Mouse (Mus musculus) testis, adult 2 months (tissue): Measurements from ENCODE around the gene Ank3. TPM values are rescaled to one million over a fixed set of nuclear protein-coding genes. Genes with fewer than 3 reads are reported as not detected.

Experiments used
- H3K27ac ChIP-seq: fragments of 200-500 bp; 2 replicates; pipeline ENCODE4 v1.5.1; 2012; ENCODE audit warnings: low read depth, low read length; ENCODE audit not compliant: control insufficient read depth, insufficient read depth
- H3K27me3 ChIP-seq: fragments of 200-500 bp; 2 replicates; pipeline ENCODE4 v1.6.1; 2012; ENCODE audit warnings: mild to moderate bottlenecking, low read length, moderate library complexity; ENCODE audit not compliant: control insufficient read depth, insufficient read depth
- H3K36me3 ChIP-seq: fragments of 200-500 bp; 2 replicates; pipeline ENCODE4 v1.6.1; 2012; ENCODE audit warnings: mild to moderate bottlenecking, low read length; ENCODE audit not compliant: control insufficient read depth, insufficient read depth
- H3K4me1 ChIP-seq: fragments of 200-500 bp; 2 replicates; pipeline ENCODE4 v1.6.1; 2012; ENCODE audit warnings: low read length; ENCODE audit not compliant: control insufficient read depth, insufficient read depth
- H3K4me3 ChIP-seq: fragments of 200-500 bp; 2 replicates; pipeline ENCODE4 v1.5.1; 2012; ENCODE audit warnings: low read depth, mild to moderate bottlenecking, low read length, moderate library complexity, mixed read lengths; ENCODE audit not compliant: control insufficient read depth
- CTCF ChIP-seq: fragments of 200-500 bp; IDR thresholded peaks from 2 replicates; pipeline ENCODE4 v1.5.1; 2012; ENCODE audit warnings: low read depth, mild to moderate bottlenecking, inconsistent platforms, low read length, moderate library complexity; ENCODE audit not compliant: control insufficient read depth, insufficient read depth, insufficient replicate concordance
- POLR2A ChIP-seq: fragments of 200-500 bp; IDR thresholded peaks from 2 replicates; pipeline ENCODE4 v1.6.1; 2012; ENCODE audit warnings: low read depth, mild to moderate bottlenecking, inconsistent platforms, low read length, moderate library complexity; ENCODE audit not compliant: control insufficient read depth
- polyA plus RNA-seq: library from polyadenylated mRNA; depleted of rRNA; stranded (reverse); fragments of >200 nt; gene quantifications from 2 replicates; pipeline ENCODE4 v1.2.3, GENCODE M21; 2012

Ank3 gene
- polyA plus RNA-seq, 1 experiment = 3.4 TPM

DNA sequence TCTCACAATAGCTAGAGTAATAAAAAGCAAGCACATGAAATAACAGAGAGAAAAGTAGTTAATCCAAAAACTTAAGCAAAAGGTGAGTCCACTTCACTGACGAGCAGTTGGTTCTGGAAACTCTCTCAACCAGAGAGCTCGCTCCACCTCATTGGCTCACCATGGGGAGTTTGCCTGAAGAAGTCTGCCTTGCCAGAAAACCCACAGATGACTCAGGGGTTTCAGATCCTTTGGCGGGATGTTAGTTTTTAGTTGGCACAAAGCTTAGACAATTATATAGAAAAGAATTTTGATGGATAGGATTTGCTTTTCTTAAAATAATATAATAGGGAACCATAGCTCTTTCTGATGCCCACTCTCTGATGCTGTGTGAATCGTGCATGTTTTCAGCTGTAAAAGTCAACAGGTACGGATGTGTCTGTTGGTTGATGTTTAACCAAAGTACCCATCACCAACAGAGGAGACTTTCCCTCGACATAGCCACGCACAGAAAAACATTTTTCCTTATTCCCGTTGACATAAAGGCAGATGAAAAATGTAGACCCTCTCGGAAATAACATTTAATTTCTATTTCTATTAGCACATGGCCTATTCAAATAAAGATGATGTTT, 556.2 kb downstream of the Ank3 start:
- peaks cover 7% of the 10 kb centered on the region for H3K4me1 ChIP-seq
- H3K36me3 ChIP-seq = no peaks in the 10 kb centered on the region
- no peak for TF ChIP-seq CTCF
- TF ChIP-seq POLR2A = no peak
- no peak overlapping the region for H3K27ac ChIP-seq
- H3K27me3 ChIP-seq = no peaks in the 10 kb centered on the region
- H3K4me3 ChIP-seq = no peak overlapping the region

DNA sequence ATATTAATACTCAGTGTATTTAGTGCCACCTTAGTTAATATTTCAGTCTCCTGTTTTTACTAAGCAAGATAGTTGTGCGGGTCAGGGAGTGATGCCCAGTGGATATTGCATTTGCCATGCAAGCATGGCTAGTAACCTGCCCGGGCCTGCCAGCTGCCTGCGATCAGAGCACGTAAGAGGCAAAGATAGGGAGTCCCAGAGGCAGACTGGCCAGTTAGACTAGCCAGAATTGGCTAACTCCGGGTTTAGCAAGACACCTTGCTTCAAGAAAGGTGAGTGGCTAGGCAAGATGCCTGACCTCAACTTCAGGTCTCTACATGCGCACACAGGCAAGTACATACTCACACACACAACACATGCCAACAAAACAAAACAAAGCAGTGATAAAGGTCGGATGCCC, 563.7 kb downstream of the Ank3 start:
- no peak overlapping the region for H3K27ac ChIP-seq
- no peaks in the 10 kb centered on the region for H3K36me3 ChIP-seq

DNA sequence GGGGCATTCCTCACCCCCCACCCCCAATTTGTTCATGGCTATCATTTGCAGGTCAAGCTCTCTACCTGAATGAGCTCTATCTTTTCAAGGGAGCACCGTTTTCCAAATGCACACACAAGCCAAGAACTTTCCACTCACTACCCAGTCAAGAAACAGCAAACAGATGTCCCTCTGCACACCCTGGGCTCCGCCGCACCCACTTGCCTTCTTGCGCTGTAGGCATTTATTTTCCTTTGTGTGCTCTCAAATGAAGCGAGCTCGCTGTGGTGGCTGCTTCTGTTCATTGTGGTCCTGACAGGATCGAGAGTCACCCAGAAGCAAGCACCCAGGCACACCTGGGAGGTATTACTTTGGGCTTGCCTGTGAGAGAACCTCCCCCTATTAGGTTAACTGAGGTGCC, 564.4 kb downstream of the Ank3 start:
- Histone ChIP-seq H3K4me3 (no peak overlapping the region), H3K27ac (no peak overlapping the region), H3K27me3 (no peaks in the 10 kb centered on the region), H3K4me1 (no peaks in the 10 kb centered on the region), H3K36me3 (no peaks in the 10 kb centered on the region)
- no peak for TF ChIP-seq POLR2A
- no peak for TF ChIP-seq CTCF

More for the DNA sequence above, 563.7 kb downstream of the Ank3 start:
- TF ChIP-seq CTCF = no peak
- TF ChIP-seq POLR2A = no peak
- Histone ChIP-seq H3K27me3 (no peaks in the 10 kb centered on the region), H3K4me1 (no peaks in the 10 kb centered on the region), H3K4me3 (no peak overlapping the region)

DNA sequence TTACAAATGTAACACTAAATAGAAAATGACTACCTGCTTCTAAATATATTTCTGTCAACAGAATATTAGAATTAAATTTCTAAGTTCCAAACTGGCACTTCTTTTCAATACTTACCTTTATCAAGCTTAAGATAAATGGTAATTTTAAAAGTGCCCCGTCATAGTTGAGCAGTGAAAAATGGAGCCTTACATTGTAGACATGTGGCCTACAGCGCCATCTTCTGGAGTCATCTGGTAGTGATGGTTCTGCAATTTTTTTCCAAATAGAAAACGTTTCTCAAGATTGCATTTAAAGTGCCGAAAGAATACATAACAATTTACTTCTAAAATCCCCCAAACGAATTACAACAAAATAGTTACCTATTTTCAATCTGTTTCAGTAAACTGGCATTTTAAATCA, 566.0 kb downstream of the Ank3 start:
- TF ChIP-seq CTCF (peak; percentile 21; the same call in 1 of the 2 replicates), POLR2A (no peak)
- Histone ChIP-seq H3K4me1 (no peaks in the 10 kb centered on the region), H3K36me3 (no peaks in the 10 kb centered on the region), H3K4me3 (no peak overlapping the region), H3K27ac (no peak overlapping the region), H3K27me3 (no peaks in the 10 kb centered on the region)

DNA sequence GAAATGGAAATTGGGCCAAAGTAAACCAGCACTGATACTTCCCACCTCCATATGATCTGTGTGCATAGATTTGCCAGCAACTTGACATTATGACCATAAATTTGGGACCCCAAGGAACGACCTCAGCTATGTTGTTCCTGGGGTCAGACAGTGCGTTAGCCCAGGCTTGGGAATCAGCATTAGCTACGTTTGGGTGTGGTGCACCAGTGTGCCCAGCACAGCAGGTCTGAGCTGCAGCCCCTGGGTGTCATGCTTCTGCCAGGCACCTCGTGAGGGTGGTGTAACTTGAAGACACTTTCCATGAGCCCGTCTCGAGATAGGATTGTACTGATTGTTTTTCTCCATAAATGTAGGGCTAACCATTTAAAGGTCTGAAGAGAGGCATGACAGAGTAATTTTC, 566.5 kb downstream of the Ank3 start:
- Histone ChIP-seq H3K36me3 (no peaks in the 10 kb centered on the region), H3K4me1 (no peaks in the 10 kb centered on the region), H3K4me3 (no peak overlapping the region), H3K27me3 (no peaks in the 10 kb centered on the region), H3K27ac (no peak overlapping the region)
- no peak for TF ChIP-seq POLR2A

DNA sequence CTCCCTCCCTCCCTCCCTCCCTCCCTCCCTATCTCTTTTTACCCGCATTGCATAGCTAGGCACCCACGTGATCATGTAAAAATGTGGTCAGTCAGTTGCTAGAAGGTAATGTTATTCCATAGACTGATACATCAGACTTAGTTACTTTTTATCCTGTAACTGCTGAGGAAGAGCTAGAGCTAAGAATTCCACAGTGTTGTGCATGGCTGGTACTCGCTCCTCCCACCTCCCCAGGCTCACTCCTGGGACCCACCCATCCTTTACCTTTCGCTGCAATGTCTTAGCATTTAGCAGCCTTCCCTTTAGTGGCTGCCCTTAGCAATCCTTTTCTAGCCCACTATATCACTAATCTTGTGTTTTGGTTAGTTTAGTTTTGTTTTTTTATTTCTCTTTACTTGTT, 569.4 kb downstream of the Ank3 start:
- Histone ChIP-seq H3K4me3 (no peak overlapping the region), H3K36me3 (no peaks in the 10 kb centered on the region), H3K27ac (no peak overlapping the region), H3K27me3 (no peaks in the 10 kb centered on the region), H3K4me1 (no peaks in the 10 kb centered on the region)
- TF ChIP-seq CTCF (no peak), POLR2A (no peak)

DNA sequence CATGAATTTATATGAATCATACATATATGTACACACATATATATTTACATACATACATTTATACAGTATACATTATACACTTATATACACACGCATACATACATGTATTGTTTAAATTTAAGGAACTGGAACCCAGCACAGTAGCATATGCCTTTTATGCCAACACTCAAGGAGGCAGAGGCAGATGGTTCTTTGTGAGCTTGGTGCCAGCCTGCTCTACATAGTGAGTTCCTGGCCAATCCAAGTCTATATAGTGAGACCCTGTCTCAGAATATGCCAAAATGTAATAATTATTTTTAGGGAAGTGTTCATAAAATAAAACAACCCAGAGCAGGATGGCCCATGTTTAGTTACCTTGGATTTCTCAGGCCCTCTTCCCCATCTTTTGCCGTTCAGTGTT, 581.1 kb downstream of the Ank3 start:
- Histone ChIP-seq H3K4me3 (no peak overlapping the region), H3K27me3 (no peaks in the 10 kb centered on the region), H3K27ac (no peak overlapping the region), H3K36me3 (no peaks in the 10 kb centered on the region), H3K4me1 (no peaks in the 10 kb centered on the region)
- TF ChIP-seq CTCF (no peak), POLR2A (no peak)

DNA sequence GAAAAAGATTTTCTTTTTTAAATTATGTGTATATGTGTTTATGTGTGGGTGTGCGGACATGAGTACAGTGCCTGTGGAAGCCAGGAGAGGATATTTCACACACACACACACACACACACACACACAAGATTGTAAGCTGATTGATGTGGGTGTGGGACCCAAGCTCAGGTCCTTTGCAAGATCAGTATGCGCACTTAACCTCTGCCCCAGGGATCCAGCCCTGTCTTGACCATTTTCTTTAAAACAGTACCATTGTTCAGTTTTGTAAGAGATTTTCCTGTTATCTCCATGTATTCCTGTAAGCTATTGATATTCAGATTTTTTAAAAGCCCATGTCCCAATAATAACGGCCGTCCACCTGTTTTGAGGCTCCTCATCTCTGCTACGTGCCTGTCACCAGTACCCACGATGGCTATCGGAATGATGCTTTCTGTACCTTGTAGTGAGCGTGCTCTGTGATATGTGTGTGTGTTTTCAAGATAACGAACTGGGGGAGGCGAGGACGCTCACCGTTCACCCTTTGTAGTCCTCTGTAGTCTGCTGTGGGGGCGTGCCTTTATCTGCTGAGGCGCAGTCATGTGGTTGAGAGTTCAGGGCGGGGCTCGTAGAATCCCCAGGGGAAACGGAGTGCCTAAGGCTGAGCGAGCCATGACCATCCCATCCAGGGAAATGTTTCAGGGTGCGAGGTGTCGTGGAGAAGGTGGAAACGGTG, 583.0 kb downstream of the Ank3 start:
- H3K27me3 ChIP-seq = no peaks in the 10 kb centered on the region
- no peak for TF ChIP-seq POLR2A
- no peak for TF ChIP-seq CTCF
- H3K36me3 ChIP-seq = no peaks in the 10 kb centered on the region
- H3K4me3 ChIP-seq = no peak overlapping the region
- no peaks in the 10 kb centered on the region for H3K4me1 ChIP-seq
- H3K27ac ChIP-seq = no peak overlapping the region
